Mouse (Mus musculus): ENCODE results near the gene Vps39. TPM values are rescaled to one million over a fixed set of nuclear protein-coding genes. Genes with fewer than 3 reads are reported as not detected.

The Vps39 gene
- polyA plus RNA-seq (2012; rRNA removed) = 24.3 and 34.8 TPM in 2 replicates

DNA sequence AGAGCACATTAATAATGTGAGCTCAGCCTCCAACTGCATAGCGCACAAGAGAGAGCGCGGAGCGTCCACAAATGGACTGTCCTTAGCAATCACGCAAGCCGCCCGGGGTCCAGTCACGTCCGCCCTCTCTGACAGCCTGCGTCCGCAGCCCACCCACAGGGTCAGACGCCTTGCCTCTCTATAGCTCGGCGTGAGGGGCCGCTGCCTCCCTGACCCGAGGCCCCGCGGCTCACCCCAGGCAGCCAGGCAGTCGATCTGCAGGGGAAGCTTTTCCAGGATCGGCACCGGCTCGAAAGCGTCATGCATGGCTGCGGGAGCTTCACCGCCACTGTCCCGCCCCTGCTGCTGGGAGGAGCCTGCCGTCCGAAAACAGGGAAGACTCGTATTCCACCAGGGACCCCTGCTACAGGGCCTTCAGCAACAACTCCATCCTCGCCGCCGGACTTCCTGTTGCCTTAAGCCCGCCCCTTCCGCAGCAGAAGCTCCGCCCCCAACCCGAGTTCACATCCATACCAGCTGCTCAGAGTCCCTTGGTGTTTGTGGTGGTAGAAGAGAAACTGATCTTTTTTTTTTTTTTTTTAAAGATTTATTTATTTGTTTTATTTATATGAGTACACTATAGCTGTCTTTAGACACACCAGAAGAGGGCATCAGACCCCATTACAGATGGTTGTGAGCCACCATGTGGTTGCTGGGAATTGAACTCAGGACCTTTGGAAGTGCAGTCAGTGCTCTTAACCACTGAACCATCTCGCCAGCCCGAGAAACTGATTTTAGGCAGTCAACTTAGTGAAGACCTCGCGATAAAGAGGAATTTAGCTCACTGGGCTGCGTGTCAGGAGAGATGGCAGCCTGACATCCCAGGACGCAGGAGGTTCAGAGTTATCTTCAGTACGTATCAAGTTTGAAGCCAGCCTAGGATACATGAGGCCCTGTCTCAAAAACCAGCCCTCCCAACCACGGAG lies at the start of gene Vps39:
TSS of gene Vps39 (minus strand) at position 456 of the 965 bp plus-strand sequence.

DNA sequence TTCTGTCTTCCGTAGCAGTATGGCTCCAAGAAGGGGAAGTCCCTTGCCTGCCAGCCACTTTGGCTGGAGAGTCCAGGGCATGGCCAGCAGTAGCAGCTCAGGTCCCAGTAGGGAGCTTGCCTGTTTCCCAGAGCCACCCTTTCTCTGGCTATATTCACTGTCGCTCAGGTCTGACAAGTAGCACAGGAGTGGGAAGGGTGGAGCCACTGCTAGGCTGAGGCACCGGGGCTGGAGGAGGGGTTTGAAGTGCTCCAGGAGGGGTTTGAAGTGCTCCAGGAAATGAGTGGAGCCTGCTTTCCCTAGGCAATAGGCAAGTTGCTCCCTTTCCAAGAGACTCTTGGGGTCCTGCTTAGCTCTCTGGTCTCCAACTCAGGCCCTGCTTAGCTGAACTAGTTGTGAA lies 39.0 kb downstream of the Vps39 start, which contains the start of gene Pla2g4f:
TSS of gene Pla2g4f (minus strand) at position 190 of the 400 bp plus-strand sequence.

DNA sequence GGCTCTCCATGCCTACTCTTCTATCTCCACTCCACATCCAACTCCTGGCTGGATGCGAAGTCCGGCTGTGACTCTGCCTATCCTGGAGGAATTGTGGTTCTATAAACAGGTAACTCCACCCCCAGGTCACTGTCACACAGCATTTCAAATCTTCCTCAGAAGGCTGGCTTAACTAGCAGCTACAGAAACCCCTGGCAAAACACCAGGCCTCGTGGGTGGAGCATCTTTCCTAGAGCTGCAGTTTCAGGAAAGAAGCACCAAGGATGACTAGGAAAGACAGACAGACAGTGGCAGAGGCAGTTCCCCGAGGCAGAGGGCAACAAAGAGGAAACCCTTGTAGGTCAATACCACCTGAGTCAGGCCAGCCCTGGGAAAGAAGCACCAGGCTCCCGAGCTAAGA lies 63.9 kb downstream of the Vps39 start, which contains the start of gene Pla2g4d:
TSS of gene Pla2g4d (minus strand) at position 203 of the 400 bp plus-strand sequence.

Other genes with a start within 250 kb of the Vps39 start
- 47.5 and 51.9 TPM in 2 replicates for gene Ehd4, start 198.5 kb downstream of the Vps39 start, polyA plus RNA-seq (2012; rRNA removed)
- 0.36 and 0.40 TPM in 2 replicates for gene Pla2g4e, start 107.8 kb downstream of the Vps39 start, polyA plus RNA-seq (2012; rRNA removed)
- 0.11 and 0.12 TPM in 2 replicates for gene Pla2g4d, start 63.9 kb downstream of the Vps39 start, polyA plus RNA-seq (2012; rRNA removed)
- 0.79 TPM in 2 replicates for gene Pla2g4f, start 39.0 kb downstream of the Vps39 start, polyA plus RNA-seq (2012; rRNA removed)
- 13.1 and 21.0 TPM in 2 replicates for gene Ganc, start 50.8 kb upstream of the Vps39 start, polyA plus RNA-seq (2012; rRNA removed)
- 6.2 and 6.8 TPM in 2 replicates for gene Tmem87a, start 51.0 kb upstream of the Vps39 start, polyA plus RNA-seq (2012; rRNA removed)
- gene Capn3, start 102.9 kb upstream of the Vps39 start, polyA plus RNA-seq (2012; rRNA removed) = 0.54 and 1.1 TPM in 2 replicates
- gene Zfp106, start 210.7 kb upstream of the Vps39 start, polyA plus RNA-seq (2012; rRNA removed) = 67.2 and 77.0 TPM in 2 replicates
- 3.7 and 4.5 TPM in 2 replicates for gene Snap23, start 214.5 kb upstream of the Vps39 start, polyA plus RNA-seq (2012; rRNA removed)